Mouse (Mus musculus) left cerebral cortex, adult 2 months (tissue): ENCODE results near the gene Bricd5. TPM values are rescaled to one million over a fixed set of nuclear protein-coding genes. Genes with fewer than 3 reads are reported as not detected.

Source experiments
- DNase-seq, 2 experiments: peaks; one replicate each; pipeline ENCODE4 v3.0.0; 2021 to 2022; ENCODE audit warnings: low spot score in 2 of 2, mixed read lengths in 1 of 2; ENCODE audit errors: extremely low spot score in 1 of 2
- H3K27ac ChIP-seq: fragments of 200-600 bp; 2 replicates; pipeline ENCODE4 v1.8.1; 2022
- H3K4me3 ChIP-seq: fragments of 200-600 bp; 2 replicates; pipeline ENCODE4 v1.8.1; 2022
- CTCF ChIP-seq: fragments of 200-600 bp; IDR thresholded peaks from 2 replicates; pipeline ENCODE4 v1.8.1; 2022; ENCODE audit warnings: antibody characterized with exemption, mild to moderate bottlenecking, moderate library complexity
- intact Hi-C: fragments of 180-260 bp; cut with DNase I; formaldehyde crosslinking; loops from one replicate; pipeline ENCODE4 v1.15.1; 2025
- total RNA-seq, 2 experiments: library from RNA; stranded (reverse); gene quantifications; 2 replicates each; pipeline ENCODE4 v1.2.3; 2021

Gene Bricd5
- total RNA-seq, 2 experiments from 2014 or later: 1.7 to 1.9 TPM

GRCm38 (mm10) chr17:24514270-24515257 is 40.9 kb downstream of the Bricd5 start:
- intact Hi-C loops: no loop called here
- TF ChIP-seq CTCF: no peak
- DNase-seq: peak in 1 of 2 experiments; percentile 22
- Histone ChIP-seq H3K27ac (peak overlapping the region; percentile 15; the same call in 1 of the 2 replicates), H3K4me3 (no peak overlapping the region)

- no peak for TF ChIP-seq CTCF
- no peak for DNase-seq
- Histone ChIP-seq H3K27ac (no peak overlapping the region), H3K4me3 (no peak overlapping the region)
- intact Hi-C loops: no loop called here
These were observed 46.8 kb downstream of the Bricd5 start for GRCm38 (mm10) chr17:24520450-24520849.

- Histone ChIP-seq H3K27ac (no peak overlapping the region), H3K4me3 (no peak overlapping the region)
- intact Hi-C loops: no loop called here
- TF ChIP-seq CTCF: no peak
- DNase-seq: no peak
These were observed 51.0 kb downstream of the Bricd5 start for GRCm38 (mm10) chr17:24524734-24525133.

Other genes starting within 250 kb of the Bricd5 start
- gene Ccnf, start 222.4 kb upstream of the Bricd5 start, total RNA-seq: 1 to 10 TPM; 7.9 to 8.8 TPM
- gene Abca17, start 122.8 kb upstream of the Bricd5 start, total RNA-seq: 1 to 10 TPM; 1.3 to 1.7 TPM
- 10 to 100 TPM; 76.7 to 78.5 TPM for gene Abca3, start 121.9 kb upstream of the Bricd5 start, total RNA-seq
- 100 to 1,000 TPM; 131 to 142 TPM for gene Rnps1, start 59.3 kb upstream of the Bricd5 start, total RNA-seq
- 10 to 100 TPM; 24.4 to 26.2 TPM for gene Eci1, start 47.2 kb upstream of the Bricd5 start, total RNA-seq
- 10 to 100 TPM in 1 of 2 experiments, 1 to 10 TPM in 1; 6.8 to 14.8 TPM for gene Dnase1l2, start 30.8 kb upstream of the Bricd5 start, total RNA-seq
- 10 to 100 TPM; 37.7 to 41.7 TPM for gene E4f1, start 3.6 kb upstream of the Bricd5 start, total RNA-seq
- gene Pgp, start 3.5 kb upstream of the Bricd5 start, total RNA-seq: 10 to 100 TPM; 65.8 to 69.6 TPM
- gene Mlst8, start 5.2 kb downstream of the Bricd5 start, total RNA-seq: 10 to 100 TPM; 34.5 to 37.1 TPM
- gene Caskin1, start 14.7 kb downstream of the Bricd5 start, total RNA-seq: 100 to 1,000 TPM; 134 to 144 TPM
- 10 to 100 TPM; 81.3 to 85.3 TPM for gene Traf7, start 54.1 kb downstream of the Bricd5 start, total RNA-seq
- 10 to 100 TPM; 53.6 to 54.1 TPM for gene Rab26, start 60.3 kb downstream of the Bricd5 start, total RNA-seq
- gene Pkd1, start 76.0 kb downstream of the Bricd5 start, total RNA-seq: 10 to 100 TPM; 89.1 to 97.5 TPM
- 100 to 1,000 TPM; 140 to 159 TPM for gene Tsc2, start 158.7 kb downstream of the Bricd5 start, total RNA-seq
- 1 to 10 TPM; 5.5 to 5.7 TPM for gene Nthl1, start 158.8 kb downstream of the Bricd5 start, total RNA-seq
- 10 to 100 TPM; 50.2 to 51.0 TPM for gene Slc9a3r2, start 176.4 kb downstream of the Bricd5 start, total RNA-seq
- gene Npw, start 184.6 kb downstream of the Bricd5 start, total RNA-seq: 1 to 10 TPM in 1 of 2 experiments, under 1 TPM in 1; 0.58 to 1.4 TPM
- gene Zfp598, start 195.8 kb downstream of the Bricd5 start, total RNA-seq: 10 to 100 TPM; 41.6 to 49.0 TPM
- gene Syngr3, start 216.1 kb downstream of the Bricd5 start, total RNA-seq: 100 to 1,000 TPM; 177 to 188 TPM
- gene Gfer, start 222.3 kb downstream of the Bricd5 start, total RNA-seq: 10 to 100 TPM; 20.0 to 23.2 TPM
- 1 to 10 TPM; 3.2 to 3.9 TPM for gene Noxo1, start 222.3 kb downstream of the Bricd5 start, total RNA-seq
- gene Tbl3, start 233.8 kb downstream of the Bricd5 start, total RNA-seq: 10 to 100 TPM; 24.7 to 26.4 TPM
- 1 to 10 TPM in 1 of 2 experiments, not detected in 1; 1.1 TPM for gene Rnf151, start 244.2 kb downstream of the Bricd5 start, total RNA-seq
- 100 to 1,000 TPM; 284 to 288 TPM for gene Rps2, start 244.2 kb downstream of the Bricd5 start, total RNA-seq